Mouse (Mus musculus): Measurements from ENCODE around the gene E2f4.

- no peak for TF ChIP-seq POLR2A (IDR thresholded peaks at IDR 0.05; ENCODE audit: control insufficient read depth, extremely low read depth, insufficient read depth, low read length, poor library complexity)
- TF ChIP-seq CTCF (IDR thresholded peaks at IDR 0.05; ENCODE audit: borderline replicate concordance, control insufficient read depth, extremely low read depth, insufficient read depth, low read length, poor library complexity) = no peak
Measured at GRCm38 (mm10) chr8:105326968-105327367, 29.5 kb downstream of the E2f4 start.

All from thymus, adult 2 months (tissue).